Comparison of ENCODE assay signal across 1 mouse cellular context in genomic region chr4:140699441-140700127, GRCm38 (mm10).
TF ChIP-seq lines count a peak whose summit lies in the region.

No protein-coding gene starts in this region.

TF ChIP-seq in CH12.LX, 34 proteins besides CTCF, POLR2A, EP300 and RAD21 (continued from another document):
- TF ChIP-seq MAX (IDR thresholded peaks at IDR 0.05; ENCODE audit: low read length) (peak; percentile 96), GABPA (IDR thresholded peaks at IDR 0.05; ENCODE audit: insufficient replicate concordance, low read depth, low read length) (no peak), MEF2A (IDR thresholded peaks at IDR 0.05; ENCODE audit: borderline replicate concordance, low read depth, low read length) (peak; percentile 86), SMC3 (IDR thresholded peaks at IDR 0.05; ENCODE audit: low read depth, low read length) (no peak), ZC3H11A (IDR thresholded peaks at IDR 0.05; ENCODE audit: low read depth, low read length) (no peak), ZNF384 (IDR thresholded peaks at IDR 0.05; ENCODE audit: low read depth, low read length) (no peak), BHLHE40 (IDR thresholded peaks at IDR 0.05; ENCODE audit: low read depth, low read length) (peak; percentile 77), KAT2A (IDR thresholded peaks at IDR 0.05; ENCODE audit: insufficient replicate concordance, low read length) (0 out of 2 replicates have a peak, but pooled peaks have one; percentile 66), IRF4 (IDR thresholded peaks at IDR 0.05; ENCODE audit: low read depth, low read length) (peak; percentile 52; the same call in 1 of the 2 replicates), PAX5 (IDR thresholded peaks at IDR 0.05; ENCODE audit: low read length) (no peak), CHD1 (IDR thresholded peaks at IDR 0.05; ENCODE audit: low read depth, low read length) (no peak; the same call in 1 of the 2 replicates), SIN3A (IDR thresholded peaks at IDR 0.05; ENCODE audit: low read length) (no peak; the same call in 1 of the 2 replicates), JUN (IDR thresholded peaks at IDR 0.05; ENCODE audit: insufficient read depth, low read depth, low read length) (peak; percentile 71), MXI1 (IDR thresholded peaks at IDR 0.05; ENCODE audit: low read depth, low read length) (peak; percentile 86), MYC (IDR thresholded peaks at IDR 0.05; ENCODE audit: low read depth, low read length) (peak; percentile 99), USF2 (conservative IDR thresholded peaks at IDR 0.05; ENCODE audit: low read depth, low read length) (no peak), TCF12 (IDR thresholded peaks at IDR 0.05; ENCODE audit: low read depth, low read length) (peak; percentile 74; the same call in 1 of the 2 replicates), ZMIZ1 (IDR thresholded peaks at IDR 0.05; ENCODE audit: low read depth, low read length) (peak; percentile 94), NRF1 (IDR thresholded peaks at IDR 0.05; ENCODE audit: low read depth, low read length) (peak; percentile 75), MAZ (IDR thresholded peaks at IDR 0.05; ENCODE audit: low read depth, low read length) (peak; percentile 67; the same call in 1 of the 2 replicates), TBP (conservative IDR thresholded peaks at IDR 0.05; ENCODE audit: low read depth, low read length) (peak; percentile 97), JUND (conservative IDR thresholded peaks at IDR 0.05; ENCODE audit: low read depth, low read length) (peak; percentile 54), E2F4 (IDR thresholded peaks at IDR 0.05; ENCODE audit: insufficient replicate concordance, low read depth, low read length) (no peak), CHD2 (IDR thresholded peaks at IDR 0.05; ENCODE audit: low read length) (0 out of 2 replicates have a peak, but pooled peaks have one; percentile 50), RCOR1 (conservative IDR thresholded peaks at IDR 0.05; ENCODE audit: low read depth, low read length) (no peak)
TF ChIP-seq in CH12.LX: peak in this region for 22.
